Mouse (Mus musculus): ENCODE results near the gene Fkbp15. TPM values are rescaled to one million over a fixed set of nuclear protein-coding genes. Genes with fewer than 3 reads are reported as not detected.

Fkbp15 gene
- total and polyA plus RNA-seq, 3 experiments: 16.7 to 60.9 (median 60.0) TPM

DNA sequence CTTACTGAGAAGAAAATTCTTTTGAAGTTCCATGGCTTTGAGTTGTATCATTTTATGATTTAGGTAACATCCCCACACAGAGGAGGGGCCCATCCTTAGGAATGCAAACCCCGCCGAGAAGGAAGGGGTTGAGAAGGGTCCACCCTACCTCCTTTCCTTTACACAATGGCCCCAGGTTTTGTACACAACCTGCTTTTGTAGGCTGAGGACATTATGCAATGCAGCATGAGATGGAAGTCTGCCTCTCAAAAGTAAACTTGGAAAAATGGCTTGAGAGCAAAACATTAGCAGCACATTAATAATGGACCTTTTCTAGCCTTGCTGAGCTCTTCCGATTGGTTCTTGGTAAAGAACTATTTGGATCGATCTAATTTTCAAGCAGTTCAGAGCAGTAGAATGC, 5.9 kb upstream of the Fkbp15 start:
- H3K4me1 ChIP-seq (ENCODE audit: insufficient read depth, low read depth, low read length): peaks cover 68% of the 10 kb centered on the region

DNA sequence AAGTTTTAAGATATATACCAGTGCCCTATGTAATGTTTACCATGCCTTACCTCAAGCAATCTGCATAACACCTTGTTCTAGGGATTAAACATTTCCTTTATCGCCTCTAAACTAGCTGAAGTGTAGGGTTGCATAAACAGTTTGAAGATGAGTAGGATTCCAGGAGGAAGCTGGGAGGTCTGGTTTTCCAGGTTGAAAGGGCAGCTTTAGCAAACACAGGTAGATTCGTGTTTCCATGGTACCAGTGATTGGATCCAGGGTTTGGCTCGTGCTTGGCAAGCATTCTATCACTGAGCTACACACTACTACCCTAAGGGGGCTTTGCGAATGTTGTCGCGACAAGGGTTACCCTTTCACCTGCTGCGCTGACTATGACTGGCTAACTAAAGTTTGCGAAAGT, 4.0 kb upstream of the Fkbp15 start:
- H3K4me3 ChIP-seq (ENCODE audit: low read depth, low read length): no peak overlapping the region
- no peaks in the 10 kb centered on the region for H3K9me3 ChIP-seq (replicated peaks)
- TF ChIP-seq POLR2AphosphoS5 (IDR thresholded peaks at IDR 0.05; ENCODE audit: insufficient replicate concordance, low read depth, low read length) (no peak), TAL1 (conservative IDR thresholded peaks at IDR 0.05; ENCODE audit: low read depth, low read length) (no peak), GATA2 (IDR thresholded peaks at IDR 0.05; ENCODE audit: borderline replicate concordance, low read depth, low read length) (no peak), GATA1 (IDR thresholded peaks at IDR 0.05; ENCODE audit: borderline replicate concordance, low read length) (no peak), CTCF (IDR thresholded peaks at IDR 0.05; ENCODE audit: low read depth, low read length) (no peak)
- peaks cover 53% of the 10 kb centered on the region for H3K4me1 ChIP-seq (ENCODE audit: insufficient read depth, low read depth, low read length)
- H3K36me3 ChIP-seq (replicated peaks): peaks cover 22% of the 10 kb centered on the region
- no peaks in the 10 kb centered on the region for H3K27me3 ChIP-seq (ENCODE audit: insufficient read depth, low read length)
- DNase-seq (ENCODE audit: low spot score) (no peak), ATAC-seq (ENCODE audit: extremely low read depth, insufficient number of reproducible peaks, low FRiP score, poor library complexity, severe bottlenecking) (no peak)

More for the DNA sequence above, 5.9 kb upstream of the Fkbp15 start:
- H3K9me3 ChIP-seq (replicated peaks): no peaks in the 10 kb centered on the region
- H3K4me3 ChIP-seq (ENCODE audit: low read depth, low read length): no peak overlapping the region
- DNase-seq (ENCODE audit: low spot score): no peak
- no peaks in the 10 kb centered on the region for H3K27me3 ChIP-seq (ENCODE audit: insufficient read depth, low read length)
- no peak for TF ChIP-seq POLR2AphosphoS5 (IDR thresholded peaks at IDR 0.05; ENCODE audit: insufficient replicate concordance, low read depth, low read length)
- no peak for TF ChIP-seq GATA2 (IDR thresholded peaks at IDR 0.05; ENCODE audit: borderline replicate concordance, low read depth, low read length)
- no peak for TF ChIP-seq GATA1 (IDR thresholded peaks at IDR 0.05; ENCODE audit: borderline replicate concordance, low read length)
- TF ChIP-seq CTCF (IDR thresholded peaks at IDR 0.05; ENCODE audit: low read depth, low read length): no peak
- TF ChIP-seq TAL1 (conservative IDR thresholded peaks at IDR 0.05; ENCODE audit: low read depth, low read length): no peak
- ATAC-seq (ENCODE audit: extremely low read depth, insufficient number of reproducible peaks, low FRiP score, poor library complexity, severe bottlenecking): no peak
- peaks cover 30% of the 10 kb centered on the region for H3K36me3 ChIP-seq (replicated peaks)

GRCm38 (mm10) chr4:62362437-62362836, 2.1 kb upstream of the Fkbp15 start:
- Histone ChIP-seq H3K27me3 (ENCODE audit: insufficient read depth, low read length) (no peaks in the 10 kb centered on the region), H3K4me1 (ENCODE audit: insufficient read depth, low read depth, low read length) (peaks cover 59% of the 10 kb centered on the region), H3K9me3 (replicated peaks) (no peaks in the 10 kb centered on the region), H3K4me3 (ENCODE audit: low read depth, low read length) (no peak overlapping the region; the same call in 1 of the 2 replicates), H3K36me3 (replicated peaks) (peaks cover 25% of the 10 kb centered on the region)
- ATAC-seq (ENCODE audit: extremely low read depth, insufficient number of reproducible peaks, low FRiP score, poor library complexity, severe bottlenecking): no peak
- TF ChIP-seq CTCF (IDR thresholded peaks at IDR 0.05; ENCODE audit: low read depth, low read length) (no peak), TAL1 (conservative IDR thresholded peaks at IDR 0.05; ENCODE audit: low read depth, low read length) (no peak), POLR2AphosphoS5 (IDR thresholded peaks at IDR 0.05; ENCODE audit: insufficient replicate concordance, low read depth, low read length) (no peak), GATA1 (IDR thresholded peaks at IDR 0.05; ENCODE audit: borderline replicate concordance, low read length) (no peak), GATA2 (IDR thresholded peaks at IDR 0.05; ENCODE audit: borderline replicate concordance, low read depth, low read length) (no peak)
- DNase-seq (ENCODE audit: low spot score): no peak

DNA sequence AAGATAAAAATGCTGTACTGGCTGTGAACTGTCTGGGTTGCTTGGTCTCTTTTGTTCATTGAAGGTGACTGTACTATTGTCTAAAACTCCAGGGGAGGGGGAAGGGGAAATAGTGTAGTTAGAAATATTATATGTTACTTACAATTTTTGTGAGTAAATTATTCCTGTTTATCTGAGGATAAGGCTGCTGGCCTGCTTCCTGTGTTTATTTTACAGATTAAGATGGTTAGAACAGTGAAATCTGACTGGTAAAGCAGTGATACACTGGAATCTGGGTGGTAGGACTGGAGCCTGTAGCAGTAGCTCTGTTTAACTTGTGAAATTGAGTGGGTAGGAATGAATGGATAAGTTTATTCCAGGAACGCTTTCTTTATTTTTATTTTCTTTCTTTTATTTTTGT, 1.6 kb upstream of the Fkbp15 start:
- Histone ChIP-seq H3K4me1 (ENCODE audit: insufficient read depth, low read depth, low read length) (peaks cover 60% of the 10 kb centered on the region), H3K36me3 (replicated peaks) (peaks cover 27% of the 10 kb centered on the region), H3K4me3 (ENCODE audit: low read depth, low read length) (peak overlapping the region; percentile 86; the same call in 1 of the 2 replicates), H3K9me3 (replicated peaks) (no peaks in the 10 kb centered on the region), H3K27me3 (ENCODE audit: insufficient read depth, low read length) (no peaks in the 10 kb centered on the region)
- TF ChIP-seq GATA2 (IDR thresholded peaks at IDR 0.05; ENCODE audit: borderline replicate concordance, low read depth, low read length) (no peak), CTCF (IDR thresholded peaks at IDR 0.05; ENCODE audit: low read depth, low read length) (no peak), TAL1 (conservative IDR thresholded peaks at IDR 0.05; ENCODE audit: low read depth, low read length) (no peak)
- no peak for ATAC-seq (ENCODE audit: extremely low read depth, insufficient number of reproducible peaks, low FRiP score, poor library complexity, severe bottlenecking)
- DNase-seq (ENCODE audit: low spot score): no peak

GRCm38 (mm10) chr4:62361571-62361970, 1.2 kb upstream of the Fkbp15 start:
- Histone ChIP-seq H3K4me3 (ENCODE audit: low read depth, low read length) (peak overlapping the region; percentile 86), H3K36me3 (replicated peaks) (peaks cover 29% of the 10 kb centered on the region), H3K27me3 (ENCODE audit: insufficient read depth, low read length) (no peaks in the 10 kb centered on the region), H3K9me3 (replicated peaks) (no peaks in the 10 kb centered on the region), H3K4me1 (ENCODE audit: insufficient read depth, low read depth, low read length) (peaks cover 57% of the 10 kb centered on the region)
- TF ChIP-seq TAL1 (conservative IDR thresholded peaks at IDR 0.05; ENCODE audit: low read depth, low read length) (no peak), GATA2 (IDR thresholded peaks at IDR 0.05; ENCODE audit: borderline replicate concordance, low read depth, low read length) (no peak)
- DNase-seq (ENCODE audit: low spot score) (no peak), ATAC-seq (ENCODE audit: extremely low read depth, insufficient number of reproducible peaks, low FRiP score, poor library complexity, severe bottlenecking) (no peak)

DNA sequence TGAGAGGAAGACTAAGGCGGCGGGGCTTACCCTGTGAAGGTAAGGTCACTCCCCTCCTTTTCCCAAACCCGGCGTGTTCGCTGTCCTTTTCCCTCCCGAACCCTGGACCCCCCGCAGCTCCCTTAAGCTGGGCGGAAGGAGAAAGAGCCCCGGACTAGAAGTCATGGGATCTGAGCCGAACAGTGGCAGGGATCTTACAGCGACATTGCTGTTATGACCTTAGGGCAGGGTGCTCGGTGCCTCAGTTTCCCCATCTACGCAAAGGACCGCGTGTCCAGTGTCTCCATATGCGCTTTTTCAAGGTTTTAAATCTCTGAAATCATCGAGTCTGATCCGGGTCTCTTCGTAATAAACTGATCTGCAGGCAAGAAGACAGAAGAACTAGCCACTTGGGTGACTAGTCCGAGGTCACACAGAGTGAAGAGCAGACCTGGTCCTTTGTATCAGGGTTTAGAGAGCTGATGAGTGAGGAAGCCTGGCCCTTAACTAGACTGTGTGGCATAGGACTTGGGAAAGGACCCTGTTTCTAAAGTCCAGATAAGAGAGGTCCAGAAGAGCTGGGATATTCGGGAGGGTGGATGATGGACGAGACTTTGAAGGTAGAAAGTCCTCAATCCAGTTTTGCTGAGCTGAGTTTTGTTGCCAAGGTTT, 582 bp upstream of the Fkbp15 start:
- peak; percentile 2; the same call in 1 of the 2 replicates for ATAC-seq (ENCODE audit: extremely low read depth, insufficient number of reproducible peaks, low FRiP score, poor library complexity, severe bottlenecking)

More for the DNA sequence above, 582 bp upstream of the Fkbp15 start:
- H3K4me3 ChIP-seq (ENCODE audit: low read depth, low read length): peak overlapping the region; percentile 86
- peaks cover 52% of the 10 kb centered on the region for H3K4me1 ChIP-seq (ENCODE audit: insufficient read depth, low read depth, low read length)
- TF ChIP-seq GATA2 (IDR thresholded peaks at IDR 0.05; ENCODE audit: borderline replicate concordance, low read depth, low read length): no peak
- no peak for TF ChIP-seq POLR2AphosphoS5 (IDR thresholded peaks at IDR 0.05; ENCODE audit: insufficient replicate concordance, low read depth, low read length)
- TF ChIP-seq TAL1 (conservative IDR thresholded peaks at IDR 0.05; ENCODE audit: low read depth, low read length): no peak
- no peak for TF ChIP-seq CTCF (IDR thresholded peaks at IDR 0.05; ENCODE audit: low read depth, low read length)
- TF ChIP-seq GATA1 (IDR thresholded peaks at IDR 0.05; ENCODE audit: borderline replicate concordance, low read length): no peak
- no peaks in the 10 kb centered on the region for H3K27me3 ChIP-seq (ENCODE audit: insufficient read depth, low read length)
- H3K9me3 ChIP-seq (replicated peaks): no peaks in the 10 kb centered on the region
- no peak for DNase-seq (ENCODE audit: low spot score)
- peaks cover 32% of the 10 kb centered on the region for H3K36me3 ChIP-seq (replicated peaks)
